Mouse (Mus musculus): ENCODE data around the gene Macrod1. TPM values are rescaled to one million over a fixed set of nuclear protein-coding genes. Genes with fewer than 3 reads are reported as not detected.

Macrod1 gene
- polyA plus RNA-seq (2014; fragmentation: Illumina TruSeq; extraction: RNeasy Lipid Tissue Mini Kit (QIAGEN cat#74804); ENCODE audit: low read depth, low replicate concordance), result 8.3 TPM

GRCm38 (mm10) chr19:7056248-7057087, at the start of gene Macrod1:
TSS of gene Macrod1 (plus strand) at chr19:7056810.

GRCm38 (mm10) chr19:7019191-7019590, 37.4 kb upstream of the Macrod1 start, which contains the start of gene Fermt3:
TSS of gene Fermt3 (minus strand) at chr19:7019469.

GRCm38 (mm10) chr19:7039841-7040636, 16.6 kb upstream of the Macrod1 start, which contains the start of gene Stip1:
TSS of gene Stip1 (minus strand) at chr19:7039967.

GRCm38 (mm10) chr19:7105544-7105943, 48.9 kb downstream of the Macrod1 start, which contains the start of gene Flrt1:
TSS of gene Flrt1 (minus strand) at chr19:7105729.

GRCm38 (mm10) chr19:7205753-7206736, 149.4 kb downstream of the Macrod1 start, which contains the start of gene Otub1:
TSS of gene Otub1 (minus strand) at chr19:7206316.

GRCm38 (mm10) chr19:7217162-7217925, 160.7 kb downstream of the Macrod1 start, which contains the start of gene Cox8a:
TSS of gene Cox8a (minus strand) at chr19:7217616.

GRCm38 (mm10) chr19:7240782-7241690, 184.4 kb downstream of the Macrod1 start, which contains the start of gene Naa40:
TSS of gene Naa40 (minus strand) at chr19:7241183.

Other genes with a start within 250 kb of the Macrod1 start
- gene Rps6ka4, start 216.2 kb upstream of the Macrod1 start, polyA plus RNA-seq (2014; fragmentation: Illumina TruSeq; extraction: RNeasy Lipid Tissue Mini Kit (QIAGEN cat#74804); ENCODE audit: low read depth, low replicate concordance), result not detected
- not detected for gene Ccdc88b, start 198.6 kb upstream of the Macrod1 start, polyA plus RNA-seq (2014; fragmentation: Illumina TruSeq; extraction: RNeasy Lipid Tissue Mini Kit (QIAGEN cat#74804); ENCODE audit: low read depth, low replicate concordance)
- gene Trmt112, start 147.1 kb upstream of the Macrod1 start, polyA plus RNA-seq (2014; fragmentation: Illumina TruSeq; extraction: RNeasy Lipid Tissue Mini Kit (QIAGEN cat#74804); ENCODE audit: low read depth, low replicate concordance), result 34.2 TPM
- gene Prdx5, start 146.7 kb upstream of the Macrod1 start, polyA plus RNA-seq (2014; fragmentation: Illumina TruSeq; extraction: RNeasy Lipid Tissue Mini Kit (QIAGEN cat#74804); ENCODE audit: low read depth, low replicate concordance), result 18.6 TPM
- 0.76 TPM for gene Esrra, start 135.0 kb upstream of the Macrod1 start, polyA plus RNA-seq (2014; fragmentation: Illumina TruSeq; extraction: RNeasy Lipid Tissue Mini Kit (QIAGEN cat#74804); ENCODE audit: low read depth, low replicate concordance)
- not detected for gene Catsperz, start 131.4 kb upstream of the Macrod1 start, polyA plus RNA-seq (2014; fragmentation: Illumina TruSeq; extraction: RNeasy Lipid Tissue Mini Kit (QIAGEN cat#74804); ENCODE audit: low read depth, low replicate concordance)
- gene Kcnk4, start 122.3 kb upstream of the Macrod1 start, polyA plus RNA-seq (2014; fragmentation: Illumina TruSeq; extraction: RNeasy Lipid Tissue Mini Kit (QIAGEN cat#74804); ENCODE audit: low read depth, low replicate concordance), result not detected
- not detected for gene Bad, start 114.9 kb upstream of the Macrod1 start, polyA plus RNA-seq (2014; fragmentation: Illumina TruSeq; extraction: RNeasy Lipid Tissue Mini Kit (QIAGEN cat#74804); ENCODE audit: low read depth, low replicate concordance)
- gene Gpr137, start 114.3 kb upstream of the Macrod1 start, polyA plus RNA-seq (2014; fragmentation: Illumina TruSeq; extraction: RNeasy Lipid Tissue Mini Kit (QIAGEN cat#74804); ENCODE audit: low read depth, low replicate concordance), result not detected
- gene Ppp1r14b, start 81.8 kb upstream of the Macrod1 start, polyA plus RNA-seq (2014; fragmentation: Illumina TruSeq; extraction: RNeasy Lipid Tissue Mini Kit (QIAGEN cat#74804); ENCODE audit: low read depth, low replicate concordance), result 6.6 TPM
- gene Plcb3, start 80.3 kb upstream of the Macrod1 start, polyA plus RNA-seq (2014; fragmentation: Illumina TruSeq; extraction: RNeasy Lipid Tissue Mini Kit (QIAGEN cat#74804); ENCODE audit: low read depth, low replicate concordance), result 3.5 TPM
- gene Fkbp2, start 76.3 kb upstream of the Macrod1 start, polyA plus RNA-seq (2014; fragmentation: Illumina TruSeq; extraction: RNeasy Lipid Tissue Mini Kit (QIAGEN cat#74804); ENCODE audit: low read depth, low replicate concordance), result 15.7 TPM
- gene Vegfb, start 69.2 kb upstream of the Macrod1 start, polyA plus RNA-seq (2014; fragmentation: Illumina TruSeq; extraction: RNeasy Lipid Tissue Mini Kit (QIAGEN cat#74804); ENCODE audit: low read depth, low replicate concordance), result 12.7 TPM
- 2.3 TPM for gene Dnajc4, start 64.2 kb upstream of the Macrod1 start, polyA plus RNA-seq (2014; fragmentation: Illumina TruSeq; extraction: RNeasy Lipid Tissue Mini Kit (QIAGEN cat#74804); ENCODE audit: low read depth, low replicate concordance)
- gene Nudt22, start 60.7 kb upstream of the Macrod1 start, polyA plus RNA-seq (2014; fragmentation: Illumina TruSeq; extraction: RNeasy Lipid Tissue Mini Kit (QIAGEN cat#74804); ENCODE audit: low read depth, low replicate concordance), result 1.3 TPM
- gene Trpt1, start 60.7 kb upstream of the Macrod1 start, polyA plus RNA-seq (2014; fragmentation: Illumina TruSeq; extraction: RNeasy Lipid Tissue Mini Kit (QIAGEN cat#74804); ENCODE audit: low read depth, low replicate concordance), result not detected
- 0.17 TPM for gene Fermt3, start 37.3 kb upstream of the Macrod1 start, polyA plus RNA-seq (2014; fragmentation: Illumina TruSeq; extraction: RNeasy Lipid Tissue Mini Kit (QIAGEN cat#74804); ENCODE audit: low read depth, low replicate concordance)
- gene Stip1, start 16.8 kb upstream of the Macrod1 start, polyA plus RNA-seq (2014; fragmentation: Illumina TruSeq; extraction: RNeasy Lipid Tissue Mini Kit (QIAGEN cat#74804); ENCODE audit: low read depth, low replicate concordance), result 112 TPM
- 0.35 TPM for gene Flrt1, start 48.9 kb downstream of the Macrod1 start, polyA plus RNA-seq (2014; fragmentation: Illumina TruSeq; extraction: RNeasy Lipid Tissue Mini Kit (QIAGEN cat#74804); ENCODE audit: low read depth, low replicate concordance)
- gene Otub1, start 149.5 kb downstream of the Macrod1 start, polyA plus RNA-seq (2014; fragmentation: Illumina TruSeq; extraction: RNeasy Lipid Tissue Mini Kit (QIAGEN cat#74804); ENCODE audit: low read depth, low replicate concordance), result 24.6 TPM
- gene Cox8a, start 160.8 kb downstream of the Macrod1 start, polyA plus RNA-seq (2014; fragmentation: Illumina TruSeq; extraction: RNeasy Lipid Tissue Mini Kit (QIAGEN cat#74804); ENCODE audit: low read depth, low replicate concordance), result 87.4 TPM
- 9.3 TPM for gene Naa40, start 184.4 kb downstream of the Macrod1 start, polyA plus RNA-seq (2014; fragmentation: Illumina TruSeq; extraction: RNeasy Lipid Tissue Mini Kit (QIAGEN cat#74804); ENCODE audit: low read depth, low replicate concordance)
- gene Rcor2, start 210.5 kb downstream of the Macrod1 start, polyA plus RNA-seq (2014; fragmentation: Illumina TruSeq; extraction: RNeasy Lipid Tissue Mini Kit (QIAGEN cat#74804); ENCODE audit: low read depth, low replicate concordance), result not detected